Mouse (Mus musculus) CH12.LX (cell line): ENCODE data around the gene Cfap77. TPM values are rescaled to one million over a fixed set of nuclear protein-coding genes. Genes with fewer than 3 reads are reported as not detected.

Experiments used
- DNase-seq: peaks from one replicate; pipeline ENCODE4 v3.0.0-alpha.2; 2013; ENCODE audit errors: extremely low read depth
- H3K27ac ChIP-seq: 2 replicates; pipeline ENCODE4 v1.5.1; 2012; ENCODE audit warnings: low read depth, mild to moderate bottlenecking, control low read depth, moderate library complexity; ENCODE audit not compliant: insufficient read depth
- H3K27me3 ChIP-seq: replicated peaks from 2 replicates; pipeline ENCODE3; 2012; ENCODE audit warnings: inconsistent platforms
- H3K36me3 ChIP-seq, 2 experiments: replicated peaks in 1 of 2; 2 replicates each; pipeline versions ENCODE3 to v1.6.1; 2012; ENCODE audit warnings: inconsistent platforms in 1 of 2, low read length in 1 of 2, mild to moderate bottlenecking in 1 of 2, mixed read lengths in 1 of 2, moderate library complexity in 1 of 2; ENCODE audit not compliant: control insufficient read depth in 1 of 2, insufficient read depth in 1 of 2
- H3K4me1 ChIP-seq, 2 experiments: 2 replicates each; pipeline ENCODE4 v1.6.1; 2012; ENCODE audit warnings: inconsistent platforms in 1 of 2, moderate library complexity in 1 of 2; ENCODE audit not compliant: insufficient read depth in 2 of 2, control insufficient read depth in 1 of 2
- H3K4me2 ChIP-seq: 2 replicates; pipeline ENCODE4 v1.6.1; 2012; ENCODE audit warnings: low read depth, mild to moderate bottlenecking, control low read depth; ENCODE audit not compliant: poor library complexity, insufficient read depth, severe bottlenecking
- H3K4me3 ChIP-seq, 3 experiments: fragments of 150-350 bp in 1 of 3; sonication (generic) in 1 of 3; replicated peaks in 1 of 3; 2 replicates each; pipeline versions ENCODE3 to v1.5.1; 2011 to 2012; ENCODE audit warnings: low read depth in 2 of 3, low read length in 2 of 3, mild to moderate bottlenecking in 2 of 3, moderate library complexity in 2 of 3, control low read depth in 1 of 3, improper control_type of control experiment in 1 of 3, inconsistent platforms in 1 of 3, mixed read lengths in 1 of 3; ENCODE audit not compliant: poor library complexity in 1 of 3
- H3K79me2 ChIP-seq: replicated peaks from 2 replicates; pipeline ENCODE4 v1.6.1; 2012; ENCODE audit warnings: mild to moderate bottlenecking, moderate library complexity; ENCODE audit not compliant: control insufficient read depth, poor library complexity, insufficient read depth, severe bottlenecking; ENCODE audit errors: extremely low read depth
- H3K9ac ChIP-seq: 2 replicates; pipeline ENCODE4 v1.6.1; 2012; ENCODE audit warnings: low read depth, mild to moderate bottlenecking, control low read depth, moderate library complexity; ENCODE audit not compliant: insufficient read depth
- H3K9me3 ChIP-seq: replicated peaks from 2 replicates; pipeline ENCODE3; 2012; ENCODE audit warnings: low read length, inconsistent platforms, mixed read lengths
- BHLHE40 ChIP-seq: IDR thresholded peaks from 2 replicates; pipeline ENCODE4 v1.6.1; 2011; ENCODE audit warnings: mild to moderate bottlenecking, low read depth, low read length, improper control_type of control experiment
- CTCF ChIP-seq, 2 experiments: IDR thresholded peaks in 1 of 2; conservative IDR thresholded peaks in 1 of 2; 2 replicates each; pipeline ENCODE4 v1.5.1; 2011 to 2012; ENCODE audit warnings: low read depth in 2 of 2, low read length in 2 of 2, improper control_type of control experiment in 1 of 2, inconsistent platforms in 1 of 2, mild to moderate bottlenecking in 1 of 2, moderate library complexity in 1 of 2
- GABPA ChIP-seq: IDR thresholded peaks from 2 replicates; pipeline ENCODE4 v1.6.1; 2012; ENCODE audit warnings: low read depth, low read length, improper control_type of control experiment, inconsistent platforms; ENCODE audit not compliant: insufficient replicate concordance
- JUND ChIP-seq: conservative IDR thresholded peaks from 2 replicates; pipeline ENCODE4 v1.6.1; 2011; ENCODE audit warnings: low read depth, low read length, improper control_type of control experiment
- MAFK ChIP-seq: IDR thresholded peaks from 2 replicates; pipeline ENCODE4 v1.6.1; 2011; ENCODE audit warnings: low read length, improper control_type of control experiment; ENCODE audit not compliant: insufficient replicate concordance
- MXI1 ChIP-seq: IDR thresholded peaks from 2 replicates; pipeline ENCODE4 v1.6.1; 2011; ENCODE audit warnings: mild to moderate bottlenecking, low read depth, low read length, improper control_type of control experiment
- PAX5 ChIP-seq: IDR thresholded peaks from 2 replicates; pipeline ENCODE4 v1.6.1; 2012; ENCODE audit warnings: low read length, inconsistent platforms, mixed read lengths
- POLR2AphosphoS2 ChIP-seq: IDR thresholded peaks from 2 replicates; pipeline ENCODE4 v1.6.1; 2011; ENCODE audit warnings: low read depth, low read length, improper control_type of control experiment
- RCOR1 ChIP-seq: conservative IDR thresholded peaks from 2 replicates; pipeline ENCODE4 v1.6.1; 2012; ENCODE audit warnings: low read depth, mild to moderate bottlenecking, inconsistent platforms, low read length, improper control_type of control experiment
- SIN3A ChIP-seq: IDR thresholded peaks from 2 replicates; pipeline ENCODE4 v1.6.1; 2012; ENCODE audit warnings: low read length, improper control_type of control experiment, inconsistent platforms
- SMC3 ChIP-seq: IDR thresholded peaks from 2 replicates; pipeline ENCODE4 v1.6.1; 2011; ENCODE audit warnings: low read depth, low read length, improper control_type of control experiment
- UBTF ChIP-seq: IDR thresholded peaks from 2 replicates; pipeline ENCODE4 v1.6.1; 2012; ENCODE audit warnings: low read depth, mild to moderate bottlenecking, inconsistent platforms, low read length, improper control_type of control experiment, moderate library complexity
- USF1 ChIP-seq: IDR thresholded peaks from 2 replicates; pipeline ENCODE4 v1.6.1; 2014; ENCODE audit warnings: low read depth, mild to moderate bottlenecking, inconsistent platforms, low read length, improper control_type of control experiment
- ZKSCAN1 ChIP-seq: IDR thresholded peaks from 2 replicates; pipeline ENCODE4 v1.6.1; 2012; ENCODE audit warnings: low read depth, inconsistent platforms, low read length, improper control_type of control experiment, borderline replicate concordance
- ZNF384 ChIP-seq: IDR thresholded peaks from 2 replicates; pipeline ENCODE4 v1.6.1; 2012; ENCODE audit warnings: low read depth, low read length, improper control_type of control experiment, inconsistent platforms
- dilution Hi-C: fragments of 300-500 bp; cut with MboI; formaldehyde crosslinking; loops from 2 replicates; pipeline ENCODE4 v1.14.3; 2020; ENCODE audit warnings: low sequenced_read_pairs; ENCODE audit not compliant: extremely low pct_unique_long_range_greater_than_20kb, extremely low pct_ligation_motif_present
- in situ Hi-C: fragments of 300-500 bp; cut with MboI; formaldehyde crosslinking; loops from 3 replicates; pipeline ENCODE4 v1.14.3; 2019; ENCODE audit warnings: low sequenced_read_pairs, low pct_ligation_motif_present, low pct_unique_long_range_greater_than_20kb, mixed read lengths
- polyA plus RNA-seq: library from polyadenylated mRNA; unstranded; fragments of >175 nt; gene quantifications from 2 replicates; pipeline ENCODE4 v1.2.1, GENCODE M21; 2012; ENCODE audit warnings: low read depth; ENCODE audit not compliant: insufficient read length
- total RNA-seq, 2 experiments: library from RNA; depleted of rRNA; stranded (reverse); fragments of 300-350 nt in 1 of 2; fragments of >200 nt in 1 of 2; gene quantifications; 2 replicates each; pipeline ENCODE4 v1.2.3; 2012 to 2014

Gene Cfap77
- total and polyA plus RNA-seq, 3 experiments = 0.25 to 0.47 (median 0.35) TPM

GRCm38 (mm10) chr2:28917156-28917517, 137.7 kb downstream of the Cfap77 start:
- Histone ChIP-seq H3K4me1 (peaks cover 7 to 17% of the 10 kb centered on the region in 2 experiments; a peak in 3 of 4 replicates), H3K9ac (no peak overlapping the region), H3K4me3 (no peak overlapping the region), H3K4me2 (no peak overlapping the region), H3K27ac (no peak overlapping the region), H3K36me3 (no peaks in the 10 kb centered on the region), H3K79me2 (no peaks in the 10 kb centered on the region), H3K27me3 (peaks cover 30% of the 10 kb centered on the region), H3K9me3 (no peaks in the 10 kb centered on the region)
- dilution Hi-C loops = no loop called here
- TF ChIP-seq RCOR1 (no peak), USF1 (no peak), SMC3 (no peak)
- no peak for DNase-seq
- in situ Hi-C loops = no loop called here

DNA sequence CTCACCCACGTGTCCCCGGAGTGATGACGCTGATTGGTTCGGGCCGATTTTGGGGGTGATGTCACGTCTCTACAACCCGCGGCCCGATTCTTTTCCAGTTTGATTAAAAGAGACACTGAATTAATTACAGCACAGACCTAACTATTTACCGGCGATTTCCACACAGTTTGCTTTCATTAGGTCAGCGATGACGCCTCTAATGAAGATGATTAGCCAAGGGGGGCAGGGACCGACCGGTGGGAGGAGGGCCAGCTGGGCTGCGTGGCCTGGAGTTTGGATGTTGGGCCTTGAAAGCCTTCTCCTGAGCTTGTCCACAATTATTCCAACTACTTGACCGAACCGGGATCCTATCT, 138.4 kb downstream of the Cfap77 start, which contains the start of gene Barhl1:
Gene Barhl1 (minus strand): TSS at position 156 of the 353 bp plus-strand sequence.
- dilution Hi-C loops = no loop called here
- Histone ChIP-seq H3K36me3 (peaks cover 0 to 5% of the 10 kb centered on the region in 2 experiments), H3K9ac (no peak within 1 kb of the TSS), H3K79me2 (no peaks in the 10 kb centered on the region), H3K27me3 (peaks cover 28% of the 10 kb centered on the region), H3K4me2 (peak within 1 kb of the TSS; percentile 46), H3K4me1 (peaks cover 7 to 21% of the 10 kb centered on the region in 2 experiments; a peak in 3 of 4 replicates), H3K4me3 (peak within 1 kb of the TSS in 2 of 3 experiments; percentile 17 to 47), H3K27ac (no peak within 1 kb of the TSS), H3K9me3 (peaks cover 2% of the 10 kb centered on the region)
- DNase-seq = no peak
- in situ Hi-C loops = no loop called here
- TF ChIP-seq CTCF (conservative IDR thresholded peaks at IDR 0.05 in 1 of 2, IDR thresholded peaks at IDR 0.05 in 1 of 2; ENCODE audit: low read depth in 2 of 2, low read length in 2 of 2) = no peak
- TF ChIP-seq MXI1 = no peak
- no peak for TF ChIP-seq ZNF384
- no peak for TF ChIP-seq POLR2AphosphoS2
- TF ChIP-seq JUND = no peak
- TF ChIP-seq ZKSCAN1 = no peak
- TF ChIP-seq SIN3A = no peak
- TF ChIP-seq GABPA = no peak
- TF ChIP-seq PAX5 = no peak
- TF ChIP-seq BHLHE40 = no peak
- TF ChIP-seq MAFK = no peak
- TF ChIP-seq UBTF = no peak
- TF ChIP-seq, all 38 proteins: peak for 0
